Mouse (Mus musculus) CD4-positive naive resting alpha-beta T cell, adult 57 days (primary cell): ENCODE measurements around the gene Sumo2. TPM values are rescaled to one million over a fixed set of nuclear protein-coding genes. Genes with fewer than 3 reads are reported as not detected.

Source experiments
- total RNA-seq: library from RNA; stranded (reverse); gene quantifications from one replicate; pipeline ENCODE4 v1.2.4, GENCODE M21; 2023

Sumo2 gene
- 212 TPM for total RNA-seq

DNA sequence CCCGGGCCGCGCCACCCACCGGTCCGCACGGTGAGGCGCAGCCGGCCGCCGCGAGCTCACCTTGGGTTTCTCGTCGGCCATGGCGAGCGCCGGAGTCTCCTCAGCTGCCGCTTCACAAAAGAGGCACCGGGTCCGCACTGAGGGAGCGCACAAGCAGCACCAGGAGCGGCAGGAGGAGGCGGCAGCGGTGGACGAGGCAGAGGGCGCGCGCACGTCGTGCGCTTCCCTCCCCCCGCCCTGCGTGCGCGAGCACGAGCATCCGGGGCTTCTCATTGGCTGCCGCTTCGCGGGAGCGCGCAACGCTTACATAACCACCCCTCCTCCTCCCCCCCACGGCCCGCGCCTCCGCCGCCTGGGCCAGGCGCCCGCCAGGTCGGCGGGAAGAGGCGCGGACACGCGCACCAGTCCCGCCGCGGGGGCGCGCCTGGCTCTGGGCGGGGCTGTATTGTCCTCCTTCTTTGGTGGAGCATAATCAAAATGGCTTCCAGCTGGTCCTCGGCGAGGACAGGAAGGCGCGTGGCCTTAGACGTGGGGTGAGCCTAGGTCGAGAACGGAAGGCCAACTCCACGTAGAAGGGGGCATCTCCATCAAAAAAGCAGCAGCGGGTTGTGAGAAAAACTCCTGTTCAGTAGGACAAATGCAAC, at the start of gene Sumo2:
Gene Sumo2, minus strand, starts transcription at position 239 of the 644 bp plus-strand sequence.

DNA sequence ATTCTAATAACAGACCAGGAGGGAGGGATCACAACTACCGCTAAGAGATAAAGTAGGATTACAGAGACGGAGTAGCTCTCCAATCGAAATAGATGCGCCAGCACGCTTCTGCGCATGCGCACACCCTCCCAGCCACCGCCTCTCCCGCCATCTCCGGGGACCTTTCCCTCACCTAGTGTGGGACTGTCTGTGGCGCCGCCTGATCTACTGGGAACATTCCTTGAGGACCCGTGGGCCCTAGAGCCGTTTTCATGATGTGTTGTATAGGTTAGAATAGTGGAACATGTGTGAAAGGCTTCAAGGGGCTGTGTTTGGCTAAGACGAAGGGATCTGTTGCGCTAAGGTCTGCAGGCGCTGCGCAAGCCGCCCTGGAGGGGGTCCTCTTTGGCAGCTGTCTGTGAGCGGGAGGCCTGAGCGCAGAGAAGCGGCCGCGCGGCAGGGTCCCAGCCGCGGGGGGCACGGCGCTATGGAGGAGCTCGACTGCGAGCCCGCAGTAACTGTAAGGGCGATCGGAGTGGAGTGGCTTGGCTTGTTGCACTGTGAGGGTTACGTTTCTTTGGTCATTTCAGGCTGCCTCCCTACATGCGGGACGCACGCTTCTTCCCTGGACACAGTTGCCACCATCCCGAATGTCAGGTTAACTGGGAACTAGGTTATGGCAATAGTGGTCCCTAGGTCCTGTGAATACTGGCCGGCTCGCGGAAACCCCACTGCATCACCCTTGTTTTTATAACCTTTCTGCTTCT, 28.2 kb upstream of the Sumo2 start, which contains the start of gene Nup85:
Gene Nup85, plus strand, starts transcription at position 371 of the 746 bp plus-strand sequence.

DNA sequence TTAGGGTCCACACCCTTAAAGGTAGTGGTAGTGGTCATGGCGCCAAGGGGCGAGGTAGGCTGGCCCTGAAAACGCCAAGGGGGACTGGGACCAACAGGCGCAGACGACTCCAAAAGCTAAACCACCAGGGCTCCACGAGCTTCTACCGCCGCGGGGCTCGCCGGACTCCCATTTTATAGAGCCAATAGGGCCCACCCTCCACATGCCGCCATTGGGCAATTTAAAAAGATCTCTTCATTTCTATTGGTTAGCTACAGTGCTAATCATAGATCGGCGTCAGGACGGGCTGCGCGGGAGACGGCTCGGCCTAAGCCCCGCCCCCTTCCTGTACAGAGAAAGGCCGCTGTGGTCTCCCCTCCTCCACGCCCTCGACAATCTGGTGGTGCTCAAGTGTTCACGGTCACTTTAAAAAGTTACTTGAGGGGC, 21.8 kb downstream of the Sumo2 start, which contains the start of gene Jpt1:
Gene Jpt1, minus strand, starts transcription at position 150 of the 426 bp plus-strand sequence.

DNA sequence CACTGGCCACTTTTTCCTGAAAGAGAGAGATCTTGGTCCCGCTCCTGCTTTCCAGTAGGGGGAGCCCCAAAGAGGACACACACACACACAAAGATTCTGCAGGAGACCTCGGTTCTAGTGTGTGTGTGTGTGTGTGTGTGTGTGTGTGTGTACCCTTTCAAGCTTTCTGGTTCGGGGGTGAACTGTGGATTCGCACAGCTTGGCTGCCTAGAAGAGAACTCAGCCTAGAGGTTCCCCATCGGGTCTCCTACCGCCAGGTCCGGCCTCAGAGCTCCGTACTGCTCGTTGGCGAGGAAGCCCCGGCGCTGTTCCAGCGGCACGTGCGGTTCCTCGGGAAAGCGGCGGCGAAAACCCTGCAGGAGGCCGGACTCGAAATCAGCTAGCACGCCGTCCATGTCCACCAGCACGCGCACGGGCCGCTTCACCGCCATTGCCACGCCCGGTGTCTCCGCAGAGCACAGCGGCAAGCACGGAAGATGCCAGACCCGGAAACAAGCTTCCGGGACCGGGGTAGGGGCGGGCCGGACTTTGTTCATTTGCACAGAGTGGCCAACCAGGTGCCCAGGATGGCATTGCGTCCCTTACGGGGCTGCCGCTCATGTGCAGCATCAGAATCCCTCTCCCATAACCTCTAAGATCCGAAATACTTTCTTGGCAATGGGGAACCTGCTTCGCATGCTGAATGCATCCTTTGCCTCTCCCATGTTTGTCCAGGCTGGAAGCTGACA, 44.6 kb downstream of the Sumo2 start, which contains the start of gene Nt5c:
Gene Nt5c, minus strand, starts transcription at position 507 of the 728 bp plus-strand sequence.

DNA sequence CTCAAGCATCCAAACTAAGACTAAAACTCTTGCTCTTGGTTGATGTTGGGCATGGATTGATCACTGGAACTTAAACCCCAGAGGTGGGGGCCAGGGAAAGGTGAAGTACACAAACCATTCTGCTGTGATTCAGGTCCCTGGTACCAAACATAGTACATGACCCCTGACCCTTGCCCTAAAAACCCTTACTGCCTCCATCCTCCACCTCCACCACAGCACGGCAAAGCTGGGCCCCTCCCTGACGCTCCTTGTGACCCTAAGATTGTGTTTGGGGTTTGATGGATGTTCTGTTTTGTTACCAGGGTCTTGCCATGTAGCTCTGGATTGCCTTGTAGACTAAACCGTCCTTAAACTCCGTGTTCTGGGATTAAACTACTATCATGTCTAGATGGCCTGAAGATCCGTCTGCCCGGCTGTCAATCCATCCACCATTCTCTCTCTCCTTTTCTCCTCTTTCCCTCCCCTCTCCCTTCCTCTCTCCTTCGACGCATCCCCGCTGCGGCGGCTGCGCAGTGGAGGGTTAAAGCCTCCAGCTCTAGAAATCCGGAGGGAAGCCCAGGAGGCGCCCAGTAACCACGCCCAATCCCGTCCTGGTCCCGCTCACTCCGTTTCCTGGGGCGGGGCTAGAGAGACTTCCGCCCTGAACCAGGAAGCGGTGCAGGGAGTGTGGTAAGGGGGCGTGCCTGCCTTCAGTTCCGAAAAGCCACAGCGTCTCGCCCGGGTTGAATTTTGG, 60.9 kb downstream of the Sumo2 start, which contains the start of gene Armc7:
Gene Armc7, plus strand, starts transcription at position 643 of the 733 bp plus-strand sequence.

Other genes with a start within 250 kb of the Sumo2 start
- gene Fads6, start 238.6 kb downstream of the Sumo2 start, total RNA-seq, result 2.3 TPM
- not detected for gene Otop2, start 229.1 kb downstream of the Sumo2 start, total RNA-seq
- gene Ush1g, start 214.2 kb downstream of the Sumo2 start, total RNA-seq, result not detected
- gene Otop3, start 201.5 kb downstream of the Sumo2 start, total RNA-seq, result not detected
- 33.8 TPM for gene Hid1, start 168.5 kb downstream of the Sumo2 start, total RNA-seq
- gene Cdr2l, start 154.4 kb downstream of the Sumo2 start, total RNA-seq, result 1.2 TPM
- 120 TPM for gene Mrpl58, start 132.5 kb downstream of the Sumo2 start, total RNA-seq
- gene Atp5h, start 116.3 kb downstream of the Sumo2 start, total RNA-seq, result 235 TPM
- gene Kctd2, start 116.1 kb downstream of the Sumo2 start, total RNA-seq, result 51.3 TPM
- gene Trim80, start 95.7 kb downstream of the Sumo2 start, total RNA-seq, result 0.30 TPM
- gene Slc16a5, start 73.8 kb downstream of the Sumo2 start, total RNA-seq, result 20.0 TPM
- gene Armc7, start 60.6 kb downstream of the Sumo2 start, total RNA-seq, result 29.3 TPM
- 114 TPM for gene Nt5c, start 44.4 kb downstream of the Sumo2 start, total RNA-seq
- 166 TPM for gene Jpt1, start 21.9 kb downstream of the Sumo2 start, total RNA-seq
- 61.5 TPM for gene Nup85, start 28.2 kb upstream of the Sumo2 start, total RNA-seq
- 23.9 TPM for gene Mrps7, start 67.6 kb upstream of the Sumo2 start, total RNA-seq
- 117 TPM for gene Gga3, start 67.8 kb upstream of the Sumo2 start, total RNA-seq
- gene Mif4gd, start 76.7 kb upstream of the Sumo2 start, total RNA-seq, result 79.5 TPM
- gene Slc25a19, start 92.0 kb upstream of the Sumo2 start, total RNA-seq, result 49.7 TPM
- gene Grb2, start 172.3 kb upstream of the Sumo2 start, total RNA-seq, result 156 TPM
- gene Tmem94, start 229.2 kb upstream of the Sumo2 start, total RNA-seq, result 71.8 TPM